Mouse (Mus musculus) heart, adult 9 months (tissue): Measurements from ENCODE around the gene 1700088E04Rik.

Source experiments
- DNase-seq, 2 experiments: peaks; one replicate each; pipeline ENCODE4 v3.0.0; 2022; ENCODE audit warnings: low spot score in 2 of 2

The 1700088E04Rik gene

GRCm38 (mm10) chr15:79131442-79131841 lies 9.6 kb downstream of the 1700088E04Rik start:
- DNase-seq: peak; percentile 81 to 86

GRCm38 (mm10) chr15:79130782-79131181 lies 10.3 kb downstream of the 1700088E04Rik start:
- no peak for DNase-seq

GRCm38 (mm10) chr15:79129311-79129710 lies 11.7 kb downstream of the 1700088E04Rik start:
- no peak for DNase-seq

- no peak for DNase-seq
Observed at GRCm38 (mm10) chr15:79128208-79128607, 12.8 kb downstream of the 1700088E04Rik start.

- DNase-seq: no peak
Observed at GRCm38 (mm10) chr15:79127101-79127500, 14.0 kb downstream of the 1700088E04Rik start.

- DNase-seq: peak in 1 of 2 experiments; percentile 55
Observed at GRCm38 (mm10) chr15:79126217-79126932, 14.7 kb downstream of the 1700088E04Rik start.

- DNase-seq: no peak
Observed at GRCm38 (mm10) chr15:79124331-79124875, 16.6 kb downstream of the 1700088E04Rik start.

GRCm38 (mm10) chr15:79123751-79124150 lies 17.3 kb downstream of the 1700088E04Rik start:
- peak; percentile 76 to 79 for DNase-seq

GRCm38 (mm10) chr15:79122546-79122945 lies 18.5 kb downstream of the 1700088E04Rik start:
- no peak for DNase-seq

GRCm38 (mm10) chr15:79122119-79122518 lies 18.9 kb downstream of the 1700088E04Rik start:
- no peak for DNase-seq

- DNase-seq: no peak
Observed at GRCm38 (mm10) chr15:79119491-79119890, 21.6 kb downstream of the 1700088E04Rik start.

GRCm38 (mm10) chr15:79115276-79115675 lies 25.8 kb downstream of the 1700088E04Rik start:
- DNase-seq: no peak

GRCm38 (mm10) chr15:79111774-79112173 lies 29.3 kb downstream of the 1700088E04Rik start:
- peak in 1 of 2 experiments; percentile 64 for DNase-seq

GRCm38 (mm10) chr15:79110528-79110927 lies 30.5 kb downstream of the 1700088E04Rik start:
- no peak for DNase-seq

GRCm38 (mm10) chr15:79110031-79110430 lies 31.0 kb downstream of the 1700088E04Rik start:
- DNase-seq: no peak

GRCm38 (mm10) chr15:79109321-79109934 lies 31.6 kb downstream of the 1700088E04Rik start:
- no peak for DNase-seq

- peak; percentile 68 to 72 for DNase-seq
Observed at GRCm38 (mm10) chr15:79108421-79109320, 32.4 kb downstream of the 1700088E04Rik start, which contains the start of gene Micall1. Gene Micall1 (plus strand): TSS chr15:79108898.

- no peak for DNase-seq
Observed at GRCm38 (mm10) chr15:79107966-79108365, 33.1 kb downstream of the 1700088E04Rik start.

- no peak for DNase-seq
Observed at GRCm38 (mm10) chr15:79105804-79106203, 35.2 kb downstream of the 1700088E04Rik start.

- no peak for DNase-seq
Observed at GRCm38 (mm10) chr15:79103264-79103663, 37.8 kb downstream of the 1700088E04Rik start.

- no peak for DNase-seq
Observed at GRCm38 (mm10) chr15:79101531-79101930, 39.5 kb downstream of the 1700088E04Rik start.

- no peak for DNase-seq
Observed at GRCm38 (mm10) chr15:79100391-79100790, 40.7 kb downstream of the 1700088E04Rik start.
